Mouse (Mus musculus): ENCODE measurements at regions not wholly inside any gene's neighbourhood (a gene's known extent, or its start where the extent isn't known, plus 50 kb on each side); places are given as distances from the start of the nearest gene placed in this dataset.

- Histone ChIP-seq H3K9me3 (no peaks in the 10 kb centered on the region), H3K9ac (no peak overlapping the region), H3K4me1 (replicated peaks) (no peaks in the 10 kb centered on the region), H3K36me3 (no peaks in the 10 kb centered on the region), H3K4me3 (replicated peaks) (no peak overlapping the region), H3K27ac (no peak overlapping the region), H3K4me2 (replicated peaks) (no peak overlapping the region), H3K27me3 (replicated peaks) (no peaks in the 10 kb centered on the region)
- no peak for ATAC-seq
- 62% methylated on average over 5 of the region's 5 CpGs for WGBS
These were observed 572.3 kb upstream of the Nox3 start for GRCm38 (mm10) chr17:4268380-4268779.

DNA sequence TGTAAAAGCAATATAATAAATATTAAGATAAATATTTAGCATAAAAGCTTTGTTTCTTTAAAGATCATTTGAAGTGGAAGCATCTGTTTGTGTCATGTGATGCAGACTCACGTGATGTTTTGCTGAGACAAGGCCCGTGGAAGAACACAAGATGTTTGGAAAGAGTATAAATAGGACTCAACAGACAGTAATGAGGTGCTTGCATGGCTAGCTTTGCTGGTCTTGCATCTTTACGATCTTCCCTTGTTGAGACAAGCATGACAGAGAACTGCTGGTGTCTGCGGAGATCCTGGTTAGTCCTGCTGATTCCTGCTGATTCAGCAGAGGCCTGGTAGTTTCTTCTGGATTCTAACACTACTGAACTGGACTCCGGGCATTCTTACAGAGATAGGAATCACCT is 576.4 kb upstream of the Nox3 start:
- 53% methylated on average over 5 of the region's 5 CpGs for WGBS

DNA sequence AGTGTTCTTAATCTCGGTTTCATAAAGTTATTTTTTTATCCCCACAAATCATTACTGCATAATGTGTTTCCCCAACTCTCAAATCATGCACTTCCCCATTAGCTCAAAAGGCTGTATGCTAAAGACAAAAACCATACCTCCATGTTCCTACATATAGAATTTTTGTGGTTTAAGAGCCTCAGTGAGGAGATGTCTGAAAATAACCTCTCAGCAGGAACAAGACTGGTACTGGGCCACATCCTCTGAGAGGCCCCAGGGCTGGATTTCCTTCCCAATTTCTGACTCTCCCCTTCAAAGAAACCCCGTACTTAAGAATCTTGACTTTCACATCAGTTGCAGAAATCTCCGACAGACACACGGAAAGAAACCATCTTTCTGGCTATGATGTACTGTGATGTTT is 580.7 kb upstream of the Nox3 start:
- H3K9me3 ChIP-seq = no peaks in the 10 kb centered on the region
- H3K4me2 ChIP-seq (replicated peaks) = no peak overlapping the region
- no peaks in the 10 kb centered on the region for H3K27me3 ChIP-seq (replicated peaks)
- no peak overlapping the region for H3K27ac ChIP-seq
- ATAC-seq = no peak
- H3K9ac ChIP-seq = no peak overlapping the region
- no peaks in the 10 kb centered on the region for H3K4me1 ChIP-seq (replicated peaks)
- 72% methylated on average over 4 of the region's 4 CpGs for WGBS
- H3K4me3 ChIP-seq (replicated peaks) = no peak overlapping the region
- H3K36me3 ChIP-seq = no peaks in the 10 kb centered on the region

More for the DNA sequence above, 576.4 kb upstream of the Nox3 start:
- Histone ChIP-seq H3K36me3 (no peaks in the 10 kb centered on the region), H3K4me2 (replicated peaks) (no peak overlapping the region), H3K9me3 (no peaks in the 10 kb centered on the region), H3K9ac (no peak overlapping the region), H3K27ac (no peak overlapping the region), H3K27me3 (replicated peaks) (no peaks in the 10 kb centered on the region), H3K4me3 (replicated peaks) (no peak overlapping the region), H3K4me1 (replicated peaks) (no peaks in the 10 kb centered on the region)
- ATAC-seq = no peak

GRCm38 (mm10) chr17:4278239-4278827 is 582.3 kb upstream of the Nox3 start:
- Histone ChIP-seq H3K27ac (no peak overlapping the region), H3K9me3 (no peaks in the 10 kb centered on the region), H3K4me2 (replicated peaks) (no peak overlapping the region), H3K36me3 (no peaks in the 10 kb centered on the region), H3K4me3 (replicated peaks) (no peak overlapping the region), H3K27me3 (replicated peaks) (no peaks in the 10 kb centered on the region), H3K9ac (no peak overlapping the region), H3K4me1 (replicated peaks) (no peaks in the 10 kb centered on the region)
- WGBS = 60% methylated on average over 4 of the region's 4 CpGs
- no peak for ATAC-seq

GRCm38 (mm10) chr17:4281451-4281850 is 585.4 kb upstream of the Nox3 start:
- Histone ChIP-seq H3K4me2 (replicated peaks) (no peak overlapping the region), H3K36me3 (no peaks in the 10 kb centered on the region), H3K27me3 (replicated peaks) (no peaks in the 10 kb centered on the region), H3K27ac (no peak overlapping the region), H3K9me3 (no peaks in the 10 kb centered on the region), H3K4me3 (replicated peaks) (no peak overlapping the region), H3K9ac (no peak overlapping the region), H3K4me1 (replicated peaks) (no peaks in the 10 kb centered on the region)
- 78% methylated on average over 5 of the region's 5 CpGs for WGBS
- ATAC-seq = no peak

GRCm38 (mm10) chr17:4291418-4291817 is 595.4 kb upstream of the Nox3 start:
- ATAC-seq = no peak
- 73% methylated on average over 2 of the region's 2 CpGs for WGBS
- Histone ChIP-seq H3K27me3 (replicated peaks) (no peaks in the 10 kb centered on the region), H3K27ac (no peak overlapping the region), H3K9ac (no peak overlapping the region), H3K36me3 (no peaks in the 10 kb centered on the region), H3K4me2 (replicated peaks) (no peak overlapping the region), H3K9me3 (no peaks in the 10 kb centered on the region), H3K4me1 (replicated peaks) (no peaks in the 10 kb centered on the region), H3K4me3 (replicated peaks) (no peak overlapping the region)

DNA sequence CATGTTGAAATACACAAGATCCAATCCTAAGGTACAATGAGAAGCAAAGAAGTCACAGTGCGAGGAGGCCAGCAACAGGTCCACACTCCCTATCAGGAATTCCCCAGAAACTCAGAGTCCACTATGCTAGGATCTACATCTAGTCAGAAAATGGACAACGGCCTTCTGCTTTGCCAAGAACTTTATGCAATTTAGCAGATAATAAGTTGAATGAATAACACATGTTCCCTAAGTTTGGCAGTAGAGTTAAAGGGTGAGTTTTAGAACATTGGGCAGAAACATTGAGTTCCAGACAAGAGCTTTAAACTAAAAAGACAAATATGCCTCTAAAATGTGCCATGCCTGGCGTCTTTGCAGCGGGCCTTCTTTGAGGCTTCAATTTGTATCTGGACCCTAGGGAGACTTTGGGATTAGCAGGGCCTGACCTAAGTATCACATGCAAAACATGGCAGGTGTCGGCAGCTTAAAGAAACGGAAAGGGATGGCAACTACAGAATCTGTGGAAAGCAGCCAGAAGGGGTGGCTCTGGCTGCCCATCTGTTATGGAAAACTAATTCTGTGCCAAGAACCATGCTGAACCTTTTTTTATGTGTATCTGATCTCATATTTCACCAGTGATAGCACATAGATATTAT is 600.6 kb upstream of the Nox3 start:
- H3K9me3 ChIP-seq = no peaks in the 10 kb centered on the region
- H3K9ac ChIP-seq = no peak overlapping the region
- no peaks in the 10 kb centered on the region for H3K36me3 ChIP-seq
- H3K27ac ChIP-seq = no peak overlapping the region
- H3K4me2 ChIP-seq (replicated peaks) = no peak overlapping the region
- H3K4me1 ChIP-seq (replicated peaks) = no peaks in the 10 kb centered on the region
- H3K4me3 ChIP-seq (replicated peaks) = no peak overlapping the region
- WGBS = 85% methylated on average over 6 of the region's 6 CpGs
- ATAC-seq = no peak
- no peaks in the 10 kb centered on the region for H3K27me3 ChIP-seq (replicated peaks)

DNA sequence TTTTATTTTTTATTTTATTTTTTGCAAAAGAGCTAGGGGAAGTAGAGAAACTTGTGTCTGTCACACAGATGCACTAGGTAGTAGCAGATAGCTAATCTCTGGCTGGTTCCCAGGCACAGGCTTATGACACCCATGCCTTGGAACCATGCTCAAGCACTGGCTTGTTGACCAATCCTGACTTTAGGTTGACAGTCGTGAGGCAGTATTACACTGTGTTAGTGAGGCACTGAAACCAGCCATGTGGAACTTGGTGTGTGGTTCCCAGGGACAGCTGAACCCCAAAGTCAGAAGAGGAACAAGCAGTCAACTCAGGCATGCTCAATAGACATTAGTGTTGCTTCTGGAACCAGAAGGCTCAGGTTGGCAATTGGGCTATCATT is 601.1 kb upstream of the Nox3 start:
- ATAC-seq = no peak
- H3K27ac ChIP-seq = no peak overlapping the region
- H3K9me3 ChIP-seq = no peaks in the 10 kb centered on the region
- H3K4me3 ChIP-seq (replicated peaks) = no peak overlapping the region
- 82% methylated on average over 1 of the region's 1 CpGs for WGBS
- H3K4me2 ChIP-seq (replicated peaks) = no peak overlapping the region
- H3K27me3 ChIP-seq (replicated peaks) = no peaks in the 10 kb centered on the region
- H3K36me3 ChIP-seq = no peaks in the 10 kb centered on the region
- H3K9ac ChIP-seq = no peak overlapping the region
- H3K4me1 ChIP-seq (replicated peaks) = no peaks in the 10 kb centered on the region

GRCm38 (mm10) chr17:4301142-4301853 is 605.2 kb upstream of the Nox3 start:
- no peaks in the 10 kb centered on the region for H3K4me1 ChIP-seq (replicated peaks)
- no peak for ATAC-seq
- 58% methylated on average over 12 of the region's 12 CpGs for WGBS
- no peaks in the 10 kb centered on the region for H3K9me3 ChIP-seq
- no peak overlapping the region for H3K9ac ChIP-seq
- no peaks in the 10 kb centered on the region for H3K36me3 ChIP-seq
- H3K4me2 ChIP-seq (replicated peaks) = no peak overlapping the region
- H3K4me3 ChIP-seq (replicated peaks) = no peak overlapping the region
- H3K27me3 ChIP-seq (replicated peaks) = no peaks in the 10 kb centered on the region
- H3K27ac ChIP-seq = no peak overlapping the region

DNA sequence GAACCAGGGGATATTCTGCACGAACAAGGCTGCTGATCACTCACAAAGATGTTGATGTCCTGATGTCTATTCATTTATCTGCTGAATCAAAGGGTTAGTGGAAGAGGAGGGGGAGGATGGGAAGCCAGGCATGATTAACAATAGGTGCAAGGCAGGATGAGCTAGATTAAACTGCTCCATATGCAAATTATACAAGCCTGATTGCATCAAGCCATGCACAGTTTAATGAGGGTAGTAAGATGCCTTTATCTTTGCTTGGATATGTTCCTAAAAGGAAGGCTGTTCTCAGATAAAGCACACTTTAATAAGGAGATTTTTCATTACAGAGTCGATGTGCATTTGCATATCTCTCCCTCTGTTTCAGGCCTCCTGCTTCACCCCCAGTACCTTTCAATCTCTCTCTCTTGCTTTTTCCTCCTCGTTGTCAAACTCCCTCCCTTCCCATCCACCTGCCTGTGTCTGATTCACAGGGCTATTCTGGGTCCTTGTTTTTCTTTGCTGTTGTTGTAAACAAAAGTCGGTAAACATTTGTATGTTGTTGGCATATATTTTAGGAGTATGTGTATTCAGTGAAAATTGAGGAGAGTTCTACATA is 615.8 kb upstream of the Nox3 start:
- Histone ChIP-seq H3K4me2 (replicated peaks) (no peak overlapping the region), H3K4me3 (replicated peaks) (no peak overlapping the region), H3K9ac (no peak overlapping the region), H3K4me1 (replicated peaks) (no peaks in the 10 kb centered on the region), H3K36me3 (no peaks in the 10 kb centered on the region), H3K9me3 (no peaks in the 10 kb centered on the region), H3K27ac (no peak overlapping the region), H3K27me3 (replicated peaks) (no peaks in the 10 kb centered on the region)
- 58% methylated on average over 4 of the region's 4 CpGs for WGBS
- no peak for ATAC-seq

DNA sequence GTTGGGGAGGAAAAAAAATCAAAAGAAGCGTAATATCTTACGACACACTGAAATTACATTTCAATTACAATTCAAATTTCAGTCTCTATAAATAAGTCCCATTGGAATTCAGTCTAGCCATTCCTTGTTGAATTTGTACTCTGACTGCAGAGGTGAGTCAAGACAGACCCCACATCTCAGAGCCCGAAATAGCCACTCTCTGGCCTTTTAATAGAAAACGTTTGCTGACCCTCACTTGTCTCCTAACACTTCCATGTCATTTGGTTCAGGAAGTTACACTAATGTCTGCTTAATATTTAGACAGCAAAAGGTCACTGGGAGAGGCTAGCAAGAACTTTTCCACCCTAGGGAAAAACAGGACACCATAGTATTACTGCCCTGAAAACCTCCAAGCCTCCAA is 623.1 kb upstream of the Nox3 start:
- no peak for ATAC-seq
- H3K4me1 ChIP-seq (replicated peaks) = no peaks in the 10 kb centered on the region
- H3K4me3 ChIP-seq (replicated peaks) = no peak overlapping the region
- H3K9ac ChIP-seq = no peak overlapping the region
- H3K4me2 ChIP-seq (replicated peaks) = no peak overlapping the region
- no peaks in the 10 kb centered on the region for H3K9me3 ChIP-seq
- H3K27me3 ChIP-seq (replicated peaks) = no peaks in the 10 kb centered on the region
- no peak overlapping the region for H3K27ac ChIP-seq
- H3K36me3 ChIP-seq = no peaks in the 10 kb centered on the region
- WGBS = 60% methylated on average over 4 of the region's 4 CpGs

- no peak overlapping the region for H3K27ac ChIP-seq
- no peak overlapping the region for H3K9ac ChIP-seq
- ATAC-seq = no peak
- H3K4me2 ChIP-seq (replicated peaks) = no peak overlapping the region
- 84% methylated on average over 1 of the region's 1 CpGs for WGBS
- H3K4me3 ChIP-seq (replicated peaks) = no peak overlapping the region
- H3K4me1 ChIP-seq (replicated peaks) = no peaks in the 10 kb centered on the region
- no peaks in the 10 kb centered on the region for H3K27me3 ChIP-seq (replicated peaks)
- no peaks in the 10 kb centered on the region for H3K36me3 ChIP-seq
- no peaks in the 10 kb centered on the region for H3K9me3 ChIP-seq
These were observed 632.7 kb upstream of the Nox3 start for GRCm38 (mm10) chr17:4328810-4329209.

DNA sequence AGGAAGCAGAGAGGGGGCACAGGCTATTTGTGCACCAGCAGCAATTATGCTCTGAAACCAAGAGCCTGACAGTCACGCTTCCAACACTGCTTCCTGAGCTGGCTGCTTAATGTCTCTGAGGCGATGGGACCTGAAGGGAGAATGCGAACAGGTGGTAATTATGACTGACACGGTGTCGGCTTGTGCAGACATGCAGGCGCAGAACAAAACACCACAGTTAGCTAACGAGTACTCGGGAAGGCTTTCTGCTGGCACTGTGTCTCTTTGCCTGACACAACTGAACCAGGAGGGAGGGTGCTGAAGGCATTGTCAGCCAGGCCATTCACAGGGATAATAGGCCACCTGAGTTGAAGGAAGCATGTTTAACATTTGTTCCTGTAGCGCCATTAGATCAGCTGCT is 635.6 kb upstream of the Nox3 start:
- WGBS = 71% methylated on average over 9 of the region's 9 CpGs
- H3K4me2 ChIP-seq (replicated peaks) = no peak overlapping the region
- ATAC-seq = no peak
- no peaks in the 10 kb centered on the region for H3K36me3 ChIP-seq
- H3K4me1 ChIP-seq (replicated peaks) = no peaks in the 10 kb centered on the region
- H3K9me3 ChIP-seq = no peaks in the 10 kb centered on the region
- H3K27me3 ChIP-seq (replicated peaks) = no peaks in the 10 kb centered on the region
- H3K27ac ChIP-seq = no peak overlapping the region
- H3K9ac ChIP-seq = no peak overlapping the region
- H3K4me3 ChIP-seq (replicated peaks) = no peak overlapping the region

Data from intestine, embryonic 15.5 days (tissue).